Mouse (Mus musculus): ENCODE data around the gene Krt33a. TPM values are rescaled to one million over a fixed set of nuclear protein-coding genes. Genes with fewer than 3 reads are reported as not detected.

Gene Krt33a
- total RNA-seq, 2 experiments from 2014 or later = not detected

DNA sequence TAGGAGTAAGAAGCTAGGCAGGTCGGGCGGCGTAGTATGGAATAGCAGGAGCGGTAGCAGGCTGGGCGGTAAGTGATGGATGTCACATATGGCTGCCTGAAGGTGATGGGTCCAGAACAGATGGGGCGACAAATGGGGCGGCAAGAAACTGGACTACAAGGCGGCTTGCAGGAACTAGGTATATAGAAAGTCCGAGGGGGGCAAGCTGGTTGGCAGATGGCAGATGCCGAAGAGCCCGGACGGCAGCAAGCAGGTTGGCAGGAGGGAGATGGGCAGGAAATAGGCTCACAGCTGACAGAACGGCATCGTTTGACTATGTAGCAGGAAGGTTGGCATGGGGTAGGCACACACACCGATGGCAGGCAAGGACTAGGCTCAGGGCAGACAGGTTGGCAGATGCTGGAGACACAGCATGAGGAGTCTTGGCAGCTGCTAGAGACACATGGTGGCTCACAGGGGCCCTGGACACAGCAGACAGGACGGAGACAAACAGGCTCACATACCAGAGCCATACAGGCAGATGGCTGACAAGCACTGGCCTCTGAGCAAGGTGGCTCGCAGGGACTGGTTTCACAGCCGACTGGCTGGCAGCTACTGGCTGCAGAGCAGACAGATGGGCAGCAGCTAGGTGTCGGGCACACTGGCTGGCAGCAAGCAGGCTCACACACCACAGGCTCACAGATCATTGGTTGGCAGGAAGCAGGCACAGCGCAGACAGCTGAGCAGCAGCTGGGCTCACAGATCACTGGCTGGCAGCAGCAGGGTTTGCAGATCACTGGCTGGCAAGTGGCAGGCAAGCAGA lies 30.5 kb downstream of the Krt33a start:
- DNase-seq = no peak

DNA sequence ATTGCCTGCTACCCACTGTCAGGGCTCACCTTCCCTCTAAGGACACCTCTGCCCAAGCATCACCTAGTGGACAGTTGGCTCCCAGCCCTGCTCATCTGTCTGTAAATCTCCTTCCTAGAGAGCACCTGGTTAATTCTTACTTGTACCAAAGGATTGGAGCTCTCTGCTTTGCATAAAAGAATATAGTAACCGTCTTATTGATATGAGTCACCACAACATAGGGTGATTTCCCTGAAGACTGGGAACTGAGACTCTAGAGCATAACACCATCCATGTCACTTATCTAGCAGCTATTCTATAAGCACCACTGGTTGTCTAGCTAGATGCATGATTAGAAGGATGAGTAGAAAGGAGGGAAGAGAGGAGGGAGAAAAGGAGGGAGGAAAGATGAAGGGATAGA lies 32.6 kb downstream of the Krt33a start:
- DNase-seq = no peak

DNA sequence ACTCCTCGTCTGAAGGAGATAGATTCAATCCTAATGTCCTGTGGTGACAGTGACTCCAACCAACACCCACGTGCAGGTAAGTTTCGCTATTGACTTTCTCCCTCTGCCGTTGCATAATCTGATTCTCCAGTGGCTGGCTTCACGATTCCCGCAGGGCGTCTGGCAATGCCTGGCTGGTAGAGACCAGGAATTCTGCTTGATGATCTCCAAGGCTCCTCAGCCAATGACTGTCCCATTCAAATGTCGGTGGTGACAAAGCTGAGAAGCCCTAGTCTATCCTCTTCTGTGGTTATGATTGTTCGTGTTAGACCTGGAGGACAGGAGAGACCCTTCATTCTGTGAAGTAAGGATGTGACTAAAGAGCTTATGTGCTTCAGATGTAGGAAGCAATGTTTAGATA lies 33.3 kb downstream of the Krt33a start:
- no peak for DNase-seq

DNA sequence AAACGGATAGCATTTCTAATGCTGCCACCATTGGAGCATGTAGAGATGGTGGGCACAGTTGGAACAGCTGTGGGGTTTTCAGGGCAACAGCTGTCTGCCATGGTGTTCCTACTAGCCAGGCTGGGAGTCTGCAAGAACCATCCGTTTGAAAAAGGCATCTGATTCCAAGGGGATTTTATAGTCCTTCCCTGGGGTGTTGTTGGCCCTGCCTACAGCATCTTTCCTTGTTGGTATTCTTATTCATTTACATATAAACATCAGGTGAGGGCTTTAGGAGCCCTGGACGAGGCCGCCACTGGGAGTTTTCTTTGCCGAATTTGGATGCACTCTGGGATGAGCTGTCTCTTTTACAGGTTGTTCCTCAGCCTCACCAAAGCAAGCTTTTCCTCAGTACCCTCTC lies 37.1 kb downstream of the Krt33a start, which contains the start of gene Krtap29-1:
TSS of gene Krtap29-1 (minus strand) at position 101 of the 400 bp plus-strand sequence.
- no peak for DNase-seq

DNA sequence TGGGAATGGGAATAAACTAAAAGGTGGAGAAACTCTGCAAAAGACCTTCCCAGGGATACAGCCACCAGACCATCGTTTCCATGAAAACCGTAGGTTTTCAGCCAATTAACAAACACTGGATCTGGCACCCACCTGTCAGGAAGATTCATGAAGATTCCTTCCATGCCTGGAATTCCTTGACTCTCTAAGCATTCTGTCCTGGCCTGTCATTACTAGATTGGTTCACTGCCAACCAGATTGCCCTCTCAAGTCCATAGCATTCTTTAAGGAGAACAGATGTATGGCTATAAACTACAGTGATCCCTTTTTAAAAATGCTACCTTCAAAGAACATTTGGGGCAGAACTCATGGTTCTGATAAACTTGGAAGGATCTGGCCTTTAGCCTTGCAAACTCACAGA lies 50.1 kb downstream of the Krt33a start:
- no peak for DNase-seq

DNA sequence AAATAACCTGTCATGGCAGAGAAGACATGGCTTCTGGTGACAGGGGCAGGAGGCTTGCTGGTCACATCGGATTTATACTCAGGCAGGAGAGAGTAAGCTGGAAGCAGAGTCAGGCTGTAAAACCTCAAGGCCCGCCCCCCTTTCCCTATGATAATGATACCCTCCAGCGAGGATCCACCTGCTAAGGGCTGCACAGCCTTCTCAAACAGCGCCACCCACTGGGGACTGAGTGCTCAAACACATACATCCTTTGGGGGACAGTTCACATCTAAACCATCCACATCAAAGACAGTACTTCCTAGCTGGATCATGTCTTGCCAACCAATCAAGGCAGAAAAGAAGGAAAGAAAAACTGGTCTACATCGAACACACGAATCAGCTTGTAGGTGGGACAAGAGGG lies 51.8 kb downstream of the Krt33a start:
- DNase-seq = no peak

Other genes with a start within 250 kb of the Krt33a start
- gene Gm11595, start 243.3 kb downstream of the Krt33a start, total RNA-seq (2021) = not detected
- gene Krtap4-8, start 235.5 kb downstream of the Krt33a start, total RNA-seq (2021) = not detected
- not detected for gene Krtap4-9, start 231.0 kb downstream of the Krt33a start, total RNA-seq (2021)
- gene Gm11596, start 222.7 kb downstream of the Krt33a start, total RNA-seq (2021) = not detected
- gene Gm11569, start 217.3 kb downstream of the Krt33a start, total RNA-seq (2021) = not detected
- gene Gm11554, start 211.8 kb downstream of the Krt33a start, total RNA-seq (2021) = not detected
- not detected for gene Krtap4-13, start 206.3 kb downstream of the Krt33a start, total RNA-seq (2021)
- not detected for gene Gm11564, start 200.5 kb downstream of the Krt33a start, total RNA-seq (2021)
- not detected for gene 2300003K06Rik, start 178.1 kb downstream of the Krt33a start, total RNA-seq (2021)
- not detected for gene Krtap4-16, start 164.6 kb downstream of the Krt33a start, total RNA-seq (2021)
- gene Gm11568, start 158.3 kb downstream of the Krt33a start, total RNA-seq (2021) = not detected
- not detected for gene Gm11559, start 151.7 kb downstream of the Krt33a start, total RNA-seq (2021)
- not detected for gene Krtap9-1, start 142.8 kb downstream of the Krt33a start, total RNA-seq (2021)
- gene Gm11567, start 137.0 kb downstream of the Krt33a start, total RNA-seq (2021) = not detected
- not detected for gene Krtap31-1, start 108.3 kb downstream of the Krt33a start, total RNA-seq (2021)
- gene Gm11565, start 101.5 kb downstream of the Krt33a start, total RNA-seq (2021) = not detected
- gene Krtap31-2, start 79.9 kb downstream of the Krt33a start, total RNA-seq (2021) = not detected
- not detected for gene Krtap9-5, start 67.7 kb downstream of the Krt33a start, total RNA-seq (2021)
- gene Krtap29-1, start 37.2 kb downstream of the Krt33a start, total RNA-seq (2021) = not detected
- not detected for gene Krtap16-1, start 29.6 kb downstream of the Krt33a start, total RNA-seq (2021)
- gene Krtap17-1, start 22.2 kb downstream of the Krt33a start, total RNA-seq (2021) = not detected
- gene Krt33b, start 13.7 kb upstream of the Krt33a start, total RNA-seq (2021) = not detected
- gene Krt34, start 25.3 kb upstream of the Krt33a start, total RNA-seq (2021) = not detected
- not detected for gene Krt31, start 34.3 kb upstream of the Krt33a start, total RNA-seq (2021)
- not detected for gene Krt32, start 72.0 kb upstream of the Krt33a start, total RNA-seq (2021)
- gene Krt35, start 80.0 kb upstream of the Krt33a start, total RNA-seq (2021) = not detected
- not detected for gene Krt36, start 89.4 kb upstream of the Krt33a start, total RNA-seq (2021)
- gene Krt13, start 105.4 kb upstream of the Krt33a start, total RNA-seq (2021) = not detected
- under 1 TPM in 1 of 2 experiments, not detected in 1; 0.17 TPM for gene Krt15, start 119.7 kb upstream of the Krt33a start, total RNA-seq (2021)
- 10 to 100 TPM; 16.1 to 21.1 TPM for gene Krt19, start 132.5 kb upstream of the Krt33a start, total RNA-seq (2021)
- not detected for gene Krt9, start 177.0 kb upstream of the Krt33a start, total RNA-seq (2021)
- 1 to 10 TPM; 1.6 to 2.9 TPM for gene Krt14, start 191.3 kb upstream of the Krt33a start, total RNA-seq (2021)
- not detected for gene Krt16, start 232.7 kb upstream of the Krt33a start, total RNA-seq (2021)
- under 1 TPM in 1 of 2 experiments, not detected in 1; 0.29 TPM for gene Krt17, start 244.8 kb upstream of the Krt33a start, total RNA-seq (2021)